Mouse (Mus musculus): ENCODE measurements around the gene Hdgf.

DNA sequence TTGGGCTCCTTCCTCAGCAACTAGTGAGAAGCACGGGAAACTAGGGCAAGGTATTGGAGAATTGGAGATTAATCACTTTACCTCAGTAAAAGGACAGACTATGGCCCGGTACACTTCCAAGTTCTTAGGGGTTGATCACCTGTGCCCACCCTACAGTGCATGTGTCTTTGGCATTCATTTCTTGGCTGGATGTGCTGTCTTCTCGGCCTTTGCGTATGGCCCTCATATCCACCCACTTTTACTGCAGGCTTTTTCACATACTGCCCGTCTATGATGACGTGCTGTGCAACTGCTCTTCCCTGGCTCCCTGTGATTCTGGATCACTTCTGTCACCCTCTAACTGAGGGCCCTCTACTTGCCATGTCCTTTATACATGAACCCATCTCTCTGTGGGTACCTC, 19.7 kb upstream of the Hdgf start:
- TF ChIP-seq CTCF (IDR thresholded peaks at IDR 0.05; ENCODE audit: control insufficient read depth, insufficient read depth, insufficient replicate concordance, low read depth, low read length) (no peak), POLR2A (IDR thresholded peaks at IDR 0.05; ENCODE audit: control insufficient read depth, low read depth, low read length) (no peak)
